Mouse (Mus musculus) forebrain, embryonic 13.5 days (tissue): ENCODE data around the gene Pknox1. TPM values are rescaled to one million over a fixed set of nuclear protein-coding genes. Genes with fewer than 3 reads are reported as not detected.

Experiments
- ATAC-seq: fragments of 200-750 bp; cut with Nextera tagmentation; 2 replicates; pipeline ENCODE4 v1.8.0; 2017
- H3K27ac ChIP-seq: fragments of 300-500 bp; sonication (generic); 2 replicates; pipeline ENCODE4 v1.5.1; 2015; ENCODE audit warnings: inconsistent platforms, mild to moderate bottlenecking, moderate library complexity
- H3K27me3 ChIP-seq: fragments of 300-500 bp; sonication (generic); 2 replicates; pipeline ENCODE4 v1.6.1; 2015; ENCODE audit warnings: mild to moderate bottlenecking, inconsistent platforms
- H3K36me3 ChIP-seq: fragments of 300-500 bp; sonication (generic); 2 replicates; pipeline ENCODE4 v1.6.1; 2015; ENCODE audit warnings: mild to moderate bottlenecking, inconsistent platforms; ENCODE audit not compliant: poor library complexity, severe bottlenecking
- H3K4me1 ChIP-seq: fragments of 300-500 bp; sonication (generic); 2 replicates; pipeline ENCODE4 v1.6.1; 2015; ENCODE audit warnings: inconsistent platforms
- H3K4me2 ChIP-seq: fragments of 300-500 bp; sonication (generic); 2 replicates; pipeline ENCODE4 v1.6.1; 2015; ENCODE audit warnings: inconsistent platforms, mild to moderate bottlenecking, moderate library complexity
- H3K4me3 ChIP-seq: fragments of 300-500 bp; sonication (generic); 2 replicates; pipeline ENCODE4 v1.5.1; 2015; ENCODE audit warnings: mild to moderate bottlenecking, inconsistent platforms
- H3K9ac ChIP-seq: fragments of 300-500 bp; sonication (generic); 2 replicates; pipeline ENCODE4 v1.6.1; 2015; ENCODE audit warnings: mild to moderate bottlenecking, inconsistent platforms
- H3K9me3 ChIP-seq: fragments of 300-500 bp; sonication (generic); replicated peaks from 2 replicates; pipeline ENCODE4 v1.6.1; 2016; ENCODE audit warnings: inconsistent platforms
- WGBS: fragments of 180-500 bp; shearing (Covaris S2); methylation state at CpG from one replicate; pipeline ENCODE4 v1.1.7; 2015; 5-methylcytosine and 5-hydroxymethylcytosine counted together
- polyA plus RNA-seq: library from polyadenylated mRNA; unstranded; fragments of >200 nt; fragmentation: Nextera tagmentation; extraction: Ambion mirVana; gene quantifications from 2 replicates; pipeline ENCODE4 v1.2.1, GENCODE M21; 2015

Pknox1 gene
- polyA plus RNA-seq, 1 experiment from 2014 or later, result 29.6 TPM

GRCm38 (mm10) chr17:31557947-31558542, 6.5 kb upstream of the Pknox1 start:
- Histone ChIP-seq H3K9ac (no peak overlapping the region), H3K27ac (peak overlapping the region; percentile 74), H3K4me2 (no peak overlapping the region), H3K9me3 (no peaks in the 10 kb centered on the region), H3K4me3 (no peak overlapping the region), H3K4me1 (peaks cover 17% of the 10 kb centered on the region), H3K36me3 (no peaks in the 10 kb centered on the region), H3K27me3 (no peaks in the 10 kb centered on the region)
- WGBS, result 84% methylated on average over 10 of the region's 10 CpGs
- ATAC-seq, result no peak

- Histone ChIP-seq H3K27me3 (no peaks in the 10 kb centered on the region), H3K9ac (no peak overlapping the region), H3K4me3 (no peak overlapping the region), H3K27ac (no peak overlapping the region), H3K9me3 (no peaks in the 10 kb centered on the region), H3K36me3 (no peaks in the 10 kb centered on the region), H3K4me2 (no peak overlapping the region), H3K4me1 (peaks cover 24% of the 10 kb centered on the region)
- no peak for ATAC-seq
- 91% methylated on average over 11 of the region's 11 CpGs for WGBS
Observed at GRCm38 (mm10) chr17:31559021-31559789, 5.3 kb upstream of the Pknox1 start.

GRCm38 (mm10) chr17:31563632-31564014, 911 bp upstream of the Pknox1 start:
- H3K27ac ChIP-seq, result peak overlapping the region; percentile 81
- peak overlapping the region; percentile 63 for H3K4me2 ChIP-seq
- 0 out of 2 replicates have a peak, but pooled peaks have one; percentile 1 for ATAC-seq
- peak overlapping the region; percentile 66 for H3K9ac ChIP-seq
- no peaks in the 10 kb centered on the region for H3K27me3 ChIP-seq
- H3K4me1 ChIP-seq, result peaks cover 36% of the 10 kb centered on the region
- no peaks in the 10 kb centered on the region for H3K9me3 ChIP-seq
- no peaks in the 10 kb centered on the region for H3K36me3 ChIP-seq
- 22% methylated on average over 12 of the region's 12 CpGs for WGBS
- peak overlapping the region; percentile 36 for H3K4me3 ChIP-seq

DNA sequence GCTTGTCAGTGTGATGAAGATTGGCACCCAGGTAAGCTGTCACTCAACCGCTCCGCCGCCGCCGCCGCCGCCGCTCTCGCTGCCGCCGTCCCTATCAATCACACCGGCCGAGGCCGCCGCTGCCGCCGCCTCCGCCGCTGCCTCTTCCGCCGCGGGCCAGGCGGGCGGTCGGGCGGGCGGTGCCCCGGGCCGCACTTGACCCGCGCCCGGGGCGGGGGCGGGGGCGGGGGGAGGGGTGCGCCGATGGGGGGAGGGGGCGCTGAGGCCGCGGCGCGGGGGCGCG, 265 bp downstream of the Pknox1 start:
- Histone ChIP-seq H3K9ac (peak overlapping the region; percentile 84), H3K36me3 (no peaks in the 10 kb centered on the region), H3K9me3 (no peaks in the 10 kb centered on the region), H3K4me2 (peak overlapping the region; percentile 91), H3K4me1 (peaks cover 44% of the 10 kb centered on the region), H3K4me3 (peak overlapping the region; percentile 73), H3K27me3 (no peaks in the 10 kb centered on the region), H3K27ac (peak overlapping the region; percentile 98)
- under 1% methylated on average over 16 of the region's 44 CpGs for WGBS
- no peak for ATAC-seq

GRCm38 (mm10) chr17:31565141-31566056, 865 bp downstream of the Pknox1 start:
- ATAC-seq, result peak; percentile 64
- Histone ChIP-seq H3K4me3 (peak overlapping the region; percentile 73), H3K27ac (peak overlapping the region; percentile 98), H3K36me3 (no peaks in the 10 kb centered on the region), H3K9ac (peak overlapping the region; percentile 84), H3K4me1 (peaks cover 44% of the 10 kb centered on the region), H3K27me3 (no peaks in the 10 kb centered on the region), H3K4me2 (peak overlapping the region; percentile 91), H3K9me3 (no peaks in the 10 kb centered on the region)
- WGBS, result under 1% methylated on average over 57 of the region's 88 CpGs

DNA sequence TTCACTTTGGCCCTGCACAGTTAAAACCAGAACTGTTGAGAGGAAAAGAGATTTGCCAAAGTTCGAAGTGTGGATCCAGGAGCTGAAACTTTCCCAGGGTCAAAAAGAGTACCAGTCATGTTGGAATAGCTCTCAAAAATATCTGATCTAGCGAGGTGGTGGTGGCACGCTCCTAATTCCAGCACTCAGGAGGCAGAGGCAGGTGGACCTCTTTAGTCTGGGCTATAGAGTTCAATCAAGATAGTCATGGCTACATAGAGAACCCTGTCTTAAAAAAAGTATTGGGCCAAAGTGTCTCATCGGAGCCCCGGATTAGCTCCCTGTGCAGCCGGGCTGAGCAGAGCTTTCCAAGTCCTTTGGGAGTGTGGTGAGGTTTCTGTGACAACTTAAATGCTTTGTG, 1.7 kb downstream of the Pknox1 start:
- no peaks in the 10 kb centered on the region for H3K27me3 ChIP-seq
- 66% methylated on average over 6 of the region's 6 CpGs for WGBS
- peak overlapping the region; percentile 84 for H3K9ac ChIP-seq
- peak overlapping the region; percentile 91 for H3K4me2 ChIP-seq
- peak overlapping the region; percentile 73 for H3K4me3 ChIP-seq
- H3K36me3 ChIP-seq, result no peaks in the 10 kb centered on the region
- ATAC-seq, result no peak
- H3K4me1 ChIP-seq, result peaks cover 44% of the 10 kb centered on the region
- no peaks in the 10 kb centered on the region for H3K9me3 ChIP-seq
- no peak overlapping the region for H3K27ac ChIP-seq

DNA sequence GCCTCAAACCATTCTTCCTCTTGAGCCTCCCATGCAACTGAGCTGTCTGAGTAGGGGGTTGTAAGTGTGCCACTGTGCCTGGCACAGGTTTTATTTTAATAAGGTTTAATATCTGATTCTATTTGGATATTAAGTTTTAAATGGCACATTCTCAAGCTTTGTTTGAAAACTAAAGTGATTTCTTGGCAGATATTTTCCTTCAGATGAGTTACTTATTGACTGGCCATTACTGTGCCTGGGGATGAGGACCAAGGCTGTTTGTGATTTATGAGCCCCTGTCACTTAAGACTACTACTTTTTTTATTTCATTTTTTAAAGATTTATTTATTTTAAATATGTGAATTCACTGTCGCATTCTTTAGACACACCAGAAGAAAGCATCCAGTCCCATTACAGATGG, 5.2 kb downstream of the Pknox1 start:
- Histone ChIP-seq H3K9me3 (no peaks in the 10 kb centered on the region), H3K4me2 (no peak overlapping the region), H3K4me1 (peaks cover 40% of the 10 kb centered on the region), H3K27ac (no peak overlapping the region), H3K36me3 (no peaks in the 10 kb centered on the region), H3K27me3 (no peaks in the 10 kb centered on the region), H3K9ac (no peak overlapping the region), H3K4me3 (no peak overlapping the region)
- 95% methylated on average over 1 of the region's 1 CpGs for WGBS
- no peak for ATAC-seq

DNA sequence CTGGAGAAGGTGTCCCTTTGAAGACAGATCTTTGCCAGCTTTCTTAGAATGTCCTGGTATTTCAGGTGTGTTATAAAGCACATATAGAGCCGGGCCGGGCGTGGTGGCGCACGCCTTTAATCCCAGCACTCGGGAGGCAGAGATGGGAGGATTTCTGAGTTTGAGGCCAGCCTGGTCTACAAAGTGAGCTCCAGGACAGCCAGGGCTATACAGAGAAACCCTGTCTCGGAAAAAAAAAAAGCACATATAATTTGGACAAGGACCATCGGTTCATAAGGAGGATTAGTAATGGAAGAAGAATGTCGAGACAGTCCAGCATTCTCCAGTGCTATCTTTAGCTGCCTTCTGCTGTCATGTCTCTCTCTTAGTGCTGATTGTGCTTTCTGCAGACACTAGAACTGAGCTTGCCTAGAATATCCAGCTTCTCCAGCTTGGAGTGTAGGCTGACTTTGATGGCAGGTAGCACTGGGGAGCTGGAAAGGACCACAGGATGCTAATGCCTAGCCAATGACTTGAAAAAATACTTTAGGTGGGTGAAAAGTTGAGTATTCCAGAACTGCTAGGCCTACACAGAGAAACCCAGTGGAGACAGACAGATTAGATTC, 5.9 kb downstream of the Pknox1 start:
- H3K36me3 ChIP-seq, result no peaks in the 10 kb centered on the region
- peaks cover 42% of the 10 kb centered on the region for H3K4me1 ChIP-seq
- no peaks in the 10 kb centered on the region for H3K27me3 ChIP-seq
- no peak overlapping the region for H3K9ac ChIP-seq
- no peaks in the 10 kb centered on the region for H3K9me3 ChIP-seq
- no peak overlapping the region for H3K4me2 ChIP-seq
- ATAC-seq, result no peak
- H3K4me3 ChIP-seq, result no peak overlapping the region
- 93% methylated on average over 9 of the region's 9 CpGs for WGBS
- no peak overlapping the region for H3K27ac ChIP-seq

GRCm38 (mm10) chr17:31571689-31572088, 7.2 kb downstream of the Pknox1 start:
- Histone ChIP-seq H3K4me1 (peaks cover 32% of the 10 kb centered on the region), H3K9me3 (no peaks in the 10 kb centered on the region), H3K27me3 (no peaks in the 10 kb centered on the region), H3K4me3 (no peak overlapping the region), H3K36me3 (no peaks in the 10 kb centered on the region), H3K4me2 (no peak overlapping the region), H3K9ac (no peak overlapping the region), H3K27ac (no peak overlapping the region)
- ATAC-seq, result no peak
- WGBS, result 90% methylated on average over 5 of the region's 5 CpGs

GRCm38 (mm10) chr17:31574662-31575061, 10.1 kb downstream of the Pknox1 start:
- no peak for ATAC-seq
- 78% methylated on average over 7 of the region's 7 CpGs for WGBS
- Histone ChIP-seq H3K36me3 (no peaks in the 10 kb centered on the region), H3K9me3 (no peaks in the 10 kb centered on the region), H3K4me1 (peaks cover 7% of the 10 kb centered on the region), H3K27me3 (no peaks in the 10 kb centered on the region), H3K4me2 (no peak overlapping the region), H3K4me3 (no peak overlapping the region), H3K9ac (no peak overlapping the region), H3K27ac (no peak overlapping the region)

- 83% methylated on average over 10 of the region's 10 CpGs for WGBS
- no peaks in the 10 kb centered on the region for H3K27me3 ChIP-seq
- no peak overlapping the region for H3K4me2 ChIP-seq
- no peaks in the 10 kb centered on the region for H3K9me3 ChIP-seq
- H3K4me1 ChIP-seq, result peaks cover 26% of the 10 kb centered on the region
- H3K9ac ChIP-seq, result no peak overlapping the region
- H3K36me3 ChIP-seq, result no peaks in the 10 kb centered on the region
- no peak for ATAC-seq
- no peak overlapping the region for H3K4me3 ChIP-seq
- no peak overlapping the region for H3K27ac ChIP-seq
Observed at GRCm38 (mm10) chr17:31576394-31577175, 12.1 kb downstream of the Pknox1 start.
